Mouse (Mus musculus): ENCODE measurements around the gene Saa4. TPM values are rescaled to one million over a fixed set of nuclear protein-coding genes. Genes with fewer than 3 reads are reported as not detected.
"Not testable (repeated sequence)": the region's sequence is repeated elsewhere in the genome, so short reads cannot be mapped to it uniquely, and the experiment has no call there.

The Saa4 gene
- polyA plus RNA-seq, 1 experiment from 2014 or later = not detected

DNA sequence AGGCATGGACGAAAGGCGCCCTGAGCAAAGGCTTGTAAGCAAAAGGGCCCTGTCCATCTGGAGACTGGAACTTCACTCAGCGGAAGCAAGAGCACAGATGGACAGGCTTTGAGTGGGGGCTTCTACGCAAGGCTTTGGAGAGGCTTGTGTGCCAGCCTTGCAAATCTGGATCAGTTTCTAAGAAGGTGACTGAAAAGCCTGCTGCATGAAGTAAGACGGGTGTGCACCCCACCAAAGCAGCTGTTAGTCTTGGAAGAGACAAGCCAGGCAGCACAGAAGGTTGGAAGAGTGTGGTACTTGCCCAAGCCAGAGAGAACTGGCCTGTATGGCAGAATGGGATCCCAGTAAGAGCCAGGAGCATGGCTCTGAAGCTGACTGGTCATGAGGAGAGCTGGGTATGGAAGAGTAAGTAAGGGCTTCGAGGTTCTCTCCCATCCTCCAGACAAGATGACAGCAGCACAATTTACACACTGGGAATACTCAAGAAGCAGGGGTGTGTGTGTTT is 31.8 kb downstream of the Saa4 start:
- H3K36me3 ChIP-seq (ENCODE audit: control insufficient read depth, insufficient read depth, low read length) = peaks cover 86% of the 10 kb centered on the region
- no peak overlapping the region for H3K4me2 ChIP-seq (ENCODE audit: low read length)
- no peaks in the 10 kb centered on the region for H3K4me1 ChIP-seq (ENCODE audit: control insufficient read depth, insufficient read depth, low read length)
- H3K4me3 ChIP-seq (ENCODE audit: low read depth, low read length) = no peak overlapping the region
- no peaks in the 10 kb centered on the region for H3K27me3 ChIP-seq (replicated peaks; ENCODE audit: control insufficient read depth, insufficient read depth, low read length)
- no peaks in the 10 kb centered on the region for H3K9me3 ChIP-seq (replicated peaks; ENCODE audit: control insufficient read depth, low read length)
- H3K9ac ChIP-seq (ENCODE audit: low read length) = no peak overlapping the region
- H3K27ac ChIP-seq (ENCODE audit: low read depth, low read length) = no peak overlapping the region
- no peak for DNase-seq (ENCODE audit: low spot score)
- WGBS = 93% methylated on average over 6 of the region's 6 CpGs
- ATAC-seq = no peak

DNA sequence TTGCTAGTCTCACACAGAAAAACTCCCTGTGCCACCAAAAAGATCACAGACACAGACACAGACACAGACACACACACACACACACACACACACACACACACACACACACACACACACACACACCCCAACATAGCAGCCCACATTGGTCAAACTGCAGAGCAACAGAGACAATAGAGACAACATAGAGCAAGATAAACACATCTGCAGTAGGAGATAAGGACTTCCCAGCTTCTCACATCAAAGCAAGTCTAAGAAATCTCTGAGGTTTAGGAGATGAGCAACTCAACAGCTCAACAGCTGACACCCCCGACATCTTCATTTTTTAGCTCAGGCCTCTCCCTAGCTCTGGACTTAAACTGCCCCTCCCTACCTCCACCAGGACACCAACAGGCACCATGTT is 35.6 kb downstream of the Saa4 start:
- Histone ChIP-seq H3K4me2 (ENCODE audit: low read length) (no peak overlapping the region), H3K4me3 (ENCODE audit: low read depth, low read length) (no peak overlapping the region), H3K9ac (ENCODE audit: low read length) (no peak overlapping the region), H3K9me3 (replicated peaks; ENCODE audit: control insufficient read depth, low read length) (no peaks in the 10 kb centered on the region), H3K27me3 (replicated peaks; ENCODE audit: control insufficient read depth, insufficient read depth, low read length) (no peaks in the 10 kb centered on the region), H3K4me1 (ENCODE audit: control insufficient read depth, insufficient read depth, low read length) (no peaks in the 10 kb centered on the region), H3K36me3 (ENCODE audit: control insufficient read depth, insufficient read depth, low read length) (peaks cover 67% of the 10 kb centered on the region), H3K27ac (ENCODE audit: low read depth, low read length) (no peak overlapping the region)
- DNase-seq (ENCODE audit: low spot score) (no peak), ATAC-seq (no peak)
- WGBS = 83% methylated on average over 1 of the region's 1 CpGs

DNA sequence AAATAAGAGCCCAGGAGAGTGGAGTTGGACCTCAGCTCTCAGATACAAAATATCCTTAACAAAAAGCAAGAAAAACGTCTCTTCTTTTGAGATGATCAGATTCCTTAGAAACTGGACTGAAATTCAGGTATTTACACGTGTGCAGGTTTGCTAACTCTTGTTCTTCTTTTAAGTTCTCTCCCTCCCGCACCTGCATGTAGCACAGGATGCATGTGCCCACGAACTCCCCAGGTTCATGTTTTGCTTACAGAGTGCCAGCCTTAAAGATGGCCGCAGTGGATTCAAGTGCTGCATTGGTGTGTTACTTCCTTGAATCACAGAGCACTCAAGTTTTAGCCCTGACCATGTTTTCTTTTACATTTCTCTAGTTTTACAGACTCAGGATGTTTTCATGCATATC is 45.6 kb downstream of the Saa4 start:
- Histone ChIP-seq H3K4me3 (ENCODE audit: low read depth, low read length) (no peak overlapping the region), H3K27me3 (replicated peaks; ENCODE audit: control insufficient read depth, insufficient read depth, low read length) (no peaks in the 10 kb centered on the region), H3K27ac (ENCODE audit: low read depth, low read length) (no peak overlapping the region), H3K9ac (ENCODE audit: low read length) (no peak overlapping the region), H3K36me3 (ENCODE audit: control insufficient read depth, insufficient read depth, low read length) (peaks cover 37% of the 10 kb centered on the region), H3K4me2 (ENCODE audit: low read length) (no peak overlapping the region), H3K9me3 (replicated peaks; ENCODE audit: control insufficient read depth, low read length) (no peaks in the 10 kb centered on the region), H3K4me1 (ENCODE audit: control insufficient read depth, insufficient read depth, low read length) (no peaks in the 10 kb centered on the region)
- 84% methylated on average over 5 of the region's 5 CpGs for WGBS
- no peak for ATAC-seq
- no peak for DNase-seq (ENCODE audit: low spot score)

DNA sequence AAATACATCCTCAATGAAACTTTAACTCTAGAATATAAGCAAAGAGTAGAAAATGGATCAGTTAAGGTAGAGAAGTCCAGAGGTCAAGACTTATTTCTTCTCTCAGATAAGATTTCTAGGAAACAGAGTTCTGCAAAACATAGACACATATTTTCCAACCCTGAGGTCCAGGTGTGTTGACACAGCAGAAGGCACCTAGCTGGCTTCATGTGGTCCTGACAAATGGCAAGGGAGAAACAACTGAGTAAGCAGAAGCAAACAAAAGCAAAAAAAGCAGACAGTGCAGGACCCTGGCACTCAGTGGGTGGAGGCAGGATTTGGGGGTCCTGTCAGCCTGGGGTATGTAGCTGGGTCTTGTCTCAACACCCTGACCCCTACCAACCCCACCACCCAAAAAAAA is 51.7 kb downstream of the Saa4 start:
- no peak for DNase-seq (ENCODE audit: low spot score)
- Histone ChIP-seq H3K4me1 (ENCODE audit: control insufficient read depth, insufficient read depth, low read length) (no peaks in the 10 kb centered on the region), H3K4me2 (ENCODE audit: low read length) (no peak overlapping the region), H3K9ac (ENCODE audit: low read length) (no peak overlapping the region), H3K27ac (ENCODE audit: low read depth, low read length) (no peak overlapping the region), H3K4me3 (ENCODE audit: low read depth, low read length) (no peak overlapping the region), H3K27me3 (replicated peaks; ENCODE audit: control insufficient read depth, insufficient read depth, low read length) (no peaks in the 10 kb centered on the region), H3K9me3 (replicated peaks; ENCODE audit: control insufficient read depth, low read length) (no peaks in the 10 kb centered on the region), H3K36me3 (ENCODE audit: control insufficient read depth, insufficient read depth, low read length) (no peaks in the 10 kb centered on the region)
- ATAC-seq = no peak

DNA sequence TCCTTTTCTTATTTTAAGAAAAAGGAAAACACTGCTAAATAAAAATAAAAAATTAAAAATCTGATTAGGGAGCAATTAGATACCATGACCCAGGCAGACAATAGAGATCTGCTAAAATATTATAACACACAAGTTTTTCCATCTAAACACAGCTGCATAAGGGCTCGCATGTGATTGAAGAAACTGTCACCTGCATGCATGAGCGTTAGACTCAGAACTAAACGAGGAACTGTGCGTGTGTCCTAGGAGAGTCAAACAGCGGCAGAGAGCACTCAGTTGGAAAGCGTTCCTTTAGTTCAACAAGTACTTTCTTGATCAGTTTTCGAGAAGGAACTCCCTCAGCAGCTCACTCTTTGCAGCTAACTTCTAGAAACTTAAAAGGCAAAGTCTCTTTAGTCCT is 53.4 kb downstream of the Saa4 start:
- H3K36me3 ChIP-seq (ENCODE audit: control insufficient read depth, insufficient read depth, low read length); H3K9me3 ChIP-seq (replicated peaks; ENCODE audit: control insufficient read depth, low read length); H3K4me2 ChIP-seq (ENCODE audit: low read length); H3K4me1 ChIP-seq (ENCODE audit: control insufficient read depth, insufficient read depth, low read length); H3K27me3 ChIP-seq (replicated peaks; ENCODE audit: control insufficient read depth, insufficient read depth, low read length); ATAC-seq; H3K27ac ChIP-seq (ENCODE audit: low read depth, low read length); H3K4me3 ChIP-seq (ENCODE audit: low read depth, low read length); DNase-seq (ENCODE audit: low spot score); H3K9ac ChIP-seq (ENCODE audit: low read length): not testable (repeated sequence)
- 77% methylated on average over 7 of the region's 7 CpGs for WGBS

DNA sequence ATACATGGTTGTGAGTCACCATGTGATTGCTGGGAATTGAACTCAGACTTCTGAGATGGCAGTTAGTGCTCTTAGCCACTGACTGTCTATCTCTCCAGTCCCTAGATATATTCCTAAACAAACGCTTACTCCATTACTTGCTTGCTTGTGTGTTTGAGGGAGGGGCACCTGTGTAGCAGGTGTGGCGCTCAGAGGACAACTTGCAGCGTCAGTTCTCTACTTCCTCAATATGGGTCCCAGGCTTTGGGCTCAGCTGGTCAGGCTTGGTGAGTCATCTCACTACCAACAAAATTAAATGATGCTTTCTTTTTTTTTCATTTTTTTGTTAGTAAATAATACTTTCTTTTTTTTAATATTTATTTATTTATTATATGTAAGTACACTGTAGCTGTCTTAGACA is 54.0 kb downstream of the Saa4 start:
- no peak for DNase-seq (ENCODE audit: low spot score)
- H3K27ac ChIP-seq (ENCODE audit: low read depth, low read length) = no peak overlapping the region
- H3K36me3 ChIP-seq (ENCODE audit: control insufficient read depth, insufficient read depth, low read length) = no peaks in the 10 kb centered on the region
- H3K4me2 ChIP-seq (ENCODE audit: low read length) = no peak overlapping the region
- no peak overlapping the region for H3K9ac ChIP-seq (ENCODE audit: low read length)
- no peak for ATAC-seq
- no peaks in the 10 kb centered on the region for H3K4me1 ChIP-seq (ENCODE audit: control insufficient read depth, insufficient read depth, low read length)
- H3K9me3 ChIP-seq (replicated peaks; ENCODE audit: control insufficient read depth, low read length) = no peaks in the 10 kb centered on the region
- no peaks in the 10 kb centered on the region for H3K27me3 ChIP-seq (replicated peaks; ENCODE audit: control insufficient read depth, insufficient read depth, low read length)
- WGBS = 87% methylated on average over 3 of the region's 3 CpGs
- no peak overlapping the region for H3K4me3 ChIP-seq (ENCODE audit: low read depth, low read length)

Other genes with a start within 250 kb of the Saa4 start
- gene Sergef, start 92.8 kb downstream of the Saa4 start, polyA plus RNA-seq (2014; fragmentation: Nextera tagmentation; extraction: Ambion mirVana) = 23.4 and 26.1 TPM in 2 replicates
- 0.41 and 0.46 TPM in 2 replicates for gene Tph1, start 60.1 kb downstream of the Saa4 start, polyA plus RNA-seq (2014; fragmentation: Nextera tagmentation; extraction: Ambion mirVana)
- 24.4 and 25.2 TPM in 2 replicates for gene Saal1, start 21.9 kb downstream of the Saa4 start, polyA plus RNA-seq (2014; fragmentation: Nextera tagmentation; extraction: Ambion mirVana)
- gene Saa3, start 16.9 kb downstream of the Saa4 start, polyA plus RNA-seq (2014; fragmentation: Nextera tagmentation; extraction: Ambion mirVana) = 0.34 TPM in 1 of 2 replicates, not detected in the other
- not detected in 2 replicates for gene Saa1, start 10.4 kb upstream of the Saa4 start, polyA plus RNA-seq (2014; fragmentation: Nextera tagmentation; extraction: Ambion mirVana)
- not detected in 2 replicates for gene Saa2, start 19.2 kb upstream of the Saa4 start, polyA plus RNA-seq (2014; fragmentation: Nextera tagmentation; extraction: Ambion mirVana)
- gene Hps5, start 63.5 kb upstream of the Saa4 start, polyA plus RNA-seq (2014; fragmentation: Nextera tagmentation; extraction: Ambion mirVana) = 10.1 and 11.3 TPM in 2 replicates
- 53.1 and 56.7 TPM in 2 replicates for gene Gtf2h1, start 63.5 kb upstream of the Saa4 start, polyA plus RNA-seq (2014; fragmentation: Nextera tagmentation; extraction: Ambion mirVana)
- 724 and 871 TPM in 2 replicates for gene Ldha, start 108.9 kb upstream of the Saa4 start, polyA plus RNA-seq (2014; fragmentation: Nextera tagmentation; extraction: Ambion mirVana)
- not detected in 2 replicates for gene Ldhc, start 128.6 kb upstream of the Saa4 start, polyA plus RNA-seq (2014; fragmentation: Nextera tagmentation; extraction: Ambion mirVana)
- gene Tsg101, start 187.4 kb upstream of the Saa4 start, polyA plus RNA-seq (2014; fragmentation: Nextera tagmentation; extraction: Ambion mirVana) = 519 and 545 TPM in 2 replicates
- 7.4 and 8.2 TPM in 2 replicates for gene Uevld, start 225.9 kb upstream of the Saa4 start, polyA plus RNA-seq (2014; fragmentation: Nextera tagmentation; extraction: Ambion mirVana)